Mouse (Mus musculus) CD8-positive naive resting alpha-beta T cell, adult 2 months (primary cell): Measurements from ENCODE around the gene Pard3b.

Source experiments
- DNase-seq, 2 experiments: peaks; one replicate each; pipeline ENCODE4 v3.0.0; 2022; ENCODE audit warnings: low read depth in 2 of 2, low spot score in 2 of 2

Pard3b gene

GRCm38 (mm10) chr1:61912931-61913330, 274.3 kb downstream of the Pard3b start:
- no peak for DNase-seq

- DNase-seq: no peak
Measured at GRCm38 (mm10) chr1:61924958-61925357, 286.3 kb downstream of the Pard3b start.

GRCm38 (mm10) chr1:61925541-61925940, 286.9 kb downstream of the Pard3b start:
- no peak for DNase-seq

GRCm38 (mm10) chr1:61928131-61928761, 289.6 kb downstream of the Pard3b start:
- no peak for DNase-seq

GRCm38 (mm10) chr1:61933574-61933973, 294.9 kb downstream of the Pard3b start:
- DNase-seq: no peak

GRCm38 (mm10) chr1:61934760-61935159, 296.1 kb downstream of the Pard3b start:
- no peak for DNase-seq

- DNase-seq: no peak
Measured at GRCm38 (mm10) chr1:61939882-61940281, 301.3 kb downstream of the Pard3b start.

GRCm38 (mm10) chr1:61961533-61961932, 322.9 kb downstream of the Pard3b start:
- no peak for DNase-seq

- DNase-seq: no peak
Measured at GRCm38 (mm10) chr1:61962571-61962970, 323.9 kb downstream of the Pard3b start.

GRCm38 (mm10) chr1:61967124-61967523, 328.5 kb downstream of the Pard3b start:
- DNase-seq: no peak

GRCm38 (mm10) chr1:61967807-61968206, 329.2 kb downstream of the Pard3b start:
- no peak for DNase-seq

- DNase-seq: no peak
Measured at GRCm38 (mm10) chr1:61997711-61998110, 359.1 kb downstream of the Pard3b start.

GRCm38 (mm10) chr1:62008811-62009210, 370.2 kb downstream of the Pard3b start:
- no peak for DNase-seq

GRCm38 (mm10) chr1:62011712-62012111, 373.1 kb downstream of the Pard3b start:
- no peak for DNase-seq

- no peak for DNase-seq
Measured at GRCm38 (mm10) chr1:62016536-62017300, 378.1 kb downstream of the Pard3b start.

- no peak for DNase-seq
Measured at GRCm38 (mm10) chr1:62018276-62018675, 379.7 kb downstream of the Pard3b start.

- no peak for DNase-seq
Measured at GRCm38 (mm10) chr1:62019743-62020142, 381.1 kb downstream of the Pard3b start.

GRCm38 (mm10) chr1:62041718-62042117, 403.1 kb downstream of the Pard3b start:
- DNase-seq: no peak

- DNase-seq: no peak
Measured at GRCm38 (mm10) chr1:62048592-62048991, 410.0 kb downstream of the Pard3b start.

- no peak for DNase-seq
Measured at GRCm38 (mm10) chr1:62051186-62051825, 412.7 kb downstream of the Pard3b start.

- DNase-seq: no peak
Measured at GRCm38 (mm10) chr1:62053167-62053638, 414.6 kb downstream of the Pard3b start.

- no peak for DNase-seq
Measured at GRCm38 (mm10) chr1:62055280-62055679, 416.7 kb downstream of the Pard3b start.
